ENCODE assay signal across 7 mouse cellular contexts in genomic region chr11:55022508-55022907, GRCm38 (mm10). TPM values are rescaled to one million over a fixed set of nuclear protein-coding genes. Genes with fewer than 3 reads are reported as not detected.
DNase-seq lines count a peak whose midpoint lies in the region; ATAC-seq lines count a peak whose summit lies in the region.

No protein-coding gene starts in this region.

- H3K4me3 ChIP-seq in lung, embryonic 16.5 days (ENCODE audit: low read length): peak overlapping the region; percentile 20; the same call in 1 of the 2 replicates
- no peak overlapping the region for H3K4me3 ChIP-seq in forebrain, embryonic 15.5 days
- peak overlapping the region; percentile 13; the same call in 1 of the 2 replicates for H3K4me3 ChIP-seq in limb, embryonic 15.5 days
- H3K4me3 ChIP-seq in stomach, embryonic 15.5 days (replicated peaks): no peak overlapping the region

- H3K27ac ChIP-seq in lung, embryonic 16.5 days (ENCODE audit: low read length): peak overlapping the region; percentile 98
- H3K27ac ChIP-seq in forebrain, embryonic 15.5 days (replicated peaks): peak overlapping the region; percentile 87
- H3K27ac ChIP-seq in limb, embryonic 15.5 days: peak overlapping the region; percentile 96
- H3K27ac ChIP-seq in stomach, embryonic 15.5 days: peak overlapping the region; percentile 98

- H3K9ac ChIP-seq in lung, embryonic 16.5 days (ENCODE audit: low read length): peak overlapping the region; percentile 54
- H3K9ac ChIP-seq in forebrain, embryonic 15.5 days (replicated peaks): no peak overlapping the region
- no peak overlapping the region for H3K9ac ChIP-seq in limb, embryonic 15.5 days
- 0 out of 2 replicates have a peak overlapping the region, but pooled peaks have one; percentile 10 for H3K9ac ChIP-seq in stomach, embryonic 15.5 days

- ATAC-seq in lung, embryonic 16.5 days (ENCODE audit: low read depth): peak; percentile 34
- ATAC-seq in forebrain, embryonic 15.5 days (replicated peaks): no peak
- ATAC-seq in limb, embryonic 15.5 days (ENCODE audit: insufficient number of reproducible peaks, low FRiP score, low TSS enrichment, low read depth): no peak
- no peak; the same call in 1 of the 2 replicates for ATAC-seq in stomach, embryonic 15.5 days (ENCODE audit: insufficient read depth, low FRiP score, low read depth)

- peak overlapping the region; percentile 52 for H3K4me2 ChIP-seq in lung, embryonic 16.5 days (ENCODE audit: low read depth, low read length)
- 0 out of 2 replicates have a peak overlapping the region, but pooled peaks have one; percentile 19 for H3K4me2 ChIP-seq in forebrain, embryonic 15.5 days (replicated peaks)
- peak overlapping the region; percentile 36 for H3K4me2 ChIP-seq in limb, embryonic 15.5 days
- peak overlapping the region; percentile 44 for H3K4me2 ChIP-seq in stomach, embryonic 15.5 days

- 26% methylated on average over 5 of the region's 5 CpGs for WGBS in lung, embryonic 16.5 days
- WGBS in forebrain, embryonic 15.5 days: 45% methylated on average over 5 of the region's 5 CpGs
- WGBS in limb, embryonic 15.5 days: 45% methylated on average over 5 of the region's 5 CpGs
- 36% methylated on average over 5 of the region's 5 CpGs for WGBS in stomach, embryonic 15.5 days

- peaks cover 6% of the 10 kb centered on the region; the same call in 1 of the 2 replicates for H3K36me3 ChIP-seq in lung, embryonic 16.5 days (ENCODE audit: control insufficient read depth, insufficient read depth, low read length)
- no peaks in the 10 kb centered on the region for H3K36me3 ChIP-seq in forebrain, embryonic 15.5 days
- peaks cover 48% of the 10 kb centered on the region for H3K36me3 ChIP-seq in limb, embryonic 15.5 days
- peaks cover 26% of the 10 kb centered on the region for H3K36me3 ChIP-seq in stomach, embryonic 15.5 days

- no peaks in the 10 kb centered on the region for H3K27me3 ChIP-seq in lung, embryonic 16.5 days (ENCODE audit: control insufficient read depth, insufficient read depth, low read depth, low read length)
- no peaks in the 10 kb centered on the region for H3K27me3 ChIP-seq in forebrain, embryonic 15.5 days
- no peaks in the 10 kb centered on the region for H3K27me3 ChIP-seq in limb, embryonic 15.5 days
- no peaks in the 10 kb centered on the region for H3K27me3 ChIP-seq in stomach, embryonic 15.5 days (replicated peaks)

- peaks cover 72% of the 10 kb centered on the region for H3K4me1 ChIP-seq in lung, embryonic 16.5 days (replicated peaks; ENCODE audit: control insufficient read depth, insufficient read depth, low read length)
- H3K4me1 ChIP-seq in forebrain, embryonic 15.5 days: peaks cover 41% of the 10 kb centered on the region
- peaks cover 92% of the 10 kb centered on the region for H3K4me1 ChIP-seq in limb, embryonic 15.5 days
- H3K4me1 ChIP-seq in stomach, embryonic 15.5 days: peaks cover 82% of the 10 kb centered on the region

- no peaks in the 10 kb centered on the region for H3K9me3 ChIP-seq in lung, embryonic 16.5 days (ENCODE audit: control insufficient read depth, low read length)
- no peaks in the 10 kb centered on the region for H3K9me3 ChIP-seq in forebrain, embryonic 15.5 days
- H3K9me3 ChIP-seq in limb, embryonic 15.5 days: no peaks in the 10 kb centered on the region
- no peaks in the 10 kb centered on the region for H3K9me3 ChIP-seq in stomach, embryonic 15.5 days

- DNase-seq in lung, postnatal 25 days (ENCODE audit: low spot score): no peak
- no peak for DNase-seq in frontal cortex, postnatal 36 days (ENCODE audit: low spot score in 2 of 2)
- DNase-seq in gastrocnemius, adult 8-10 months (ENCODE audit: low spot score in 2 of 2): no peak

RNA-seq across cellular contexts. Expression of gene Anxa6, which starts 10.7 kb away (rescaled TPM):
- polyA plus RNA-seq in lung, embryonic 16.5 days (2015; fragmentation: Nextera tagmentation; extraction: Ambion mirVana): 406 and 415 TPM in 2 replicates
- 39.9 and 40.8 TPM in 2 replicates for polyA plus RNA-seq in forebrain, embryonic 15.5 days (2015; fragmentation: Nextera tagmentation; extraction: Ambion mirVana)
- 380 and 403 TPM in 2 replicates for polyA plus RNA-seq in limb, embryonic 15.5 days (2015; fragmentation: Nextera tagmentation; extraction: Ambion mirVana)
- polyA plus RNA-seq in stomach, embryonic 15.5 days (2015; fragmentation: Nextera tagmentation; extraction: Ambion mirVana): 307 and 346 TPM in 2 replicates
- total RNA-seq in gastrocnemius, adult 8-10 months (2022): 100 to 1,000 TPM; 160 to 179 (median 170) TPM

RNA-seq across cellular contexts. Expression of gene Ccdc69, which starts 55.4 kb away (rescaled TPM):
- polyA plus RNA-seq in lung, embryonic 16.5 days (2015; fragmentation: Nextera tagmentation; extraction: Ambion mirVana): 3.5 and 3.8 TPM in 2 replicates
- polyA plus RNA-seq in forebrain, embryonic 15.5 days (2015; fragmentation: Nextera tagmentation; extraction: Ambion mirVana): 0.32 and 0.34 TPM in 2 replicates
- 1.7 and 3.8 TPM in 2 replicates for polyA plus RNA-seq in limb, embryonic 15.5 days (2015; fragmentation: Nextera tagmentation; extraction: Ambion mirVana)
- 3.1 and 3.2 TPM in 2 replicates for polyA plus RNA-seq in stomach, embryonic 15.5 days (2015; fragmentation: Nextera tagmentation; extraction: Ambion mirVana)
- total RNA-seq in gastrocnemius, adult 8-10 months (2022): 1 to 10 TPM; 1.8 to 4.2 (median 3.3) TPM

RNA-seq across cellular contexts. Expression of gene Tnip1, which starts 59.8 kb away (rescaled TPM):
- 18.7 and 19.2 TPM in 2 replicates for polyA plus RNA-seq in lung, embryonic 16.5 days (2015; fragmentation: Nextera tagmentation; extraction: Ambion mirVana)
- 11.3 and 13.2 TPM in 2 replicates for polyA plus RNA-seq in forebrain, embryonic 15.5 days (2015; fragmentation: Nextera tagmentation; extraction: Ambion mirVana)
- 24.2 and 25.0 TPM in 2 replicates for polyA plus RNA-seq in limb, embryonic 15.5 days (2015; fragmentation: Nextera tagmentation; extraction: Ambion mirVana)
- polyA plus RNA-seq in stomach, embryonic 15.5 days (2015; fragmentation: Nextera tagmentation; extraction: Ambion mirVana): 20.0 and 20.5 TPM in 2 replicates
- 10 to 100 TPM; 33.2 to 42.3 (median 37.1) TPM for total RNA-seq in gastrocnemius, adult 8-10 months (2022)

Comparison
In these comparisons a context has a peak if more than half of its experiments do, and no peak if none do; other contexts are left out.
1. H3K4me3 ChIP-seq: peak in lung, embryonic 16.5 days (single experiment) and limb, embryonic 15.5 days (single experiment); none in forebrain, embryonic 15.5 days (single experiment) and stomach, embryonic 15.5 days (single experiment).
2. H3K9ac ChIP-seq: peak in lung, embryonic 16.5 days (single experiment) and stomach, embryonic 15.5 days (single experiment); none in forebrain, embryonic 15.5 days (single experiment) and limb, embryonic 15.5 days (single experiment).
3. Peak in every context shown above with its lines, with median percentiles within 50 percentile points of each other: H3K27ac ChIP-seq and H3K4me2 ChIP-seq.